Comparison of ENCODE assay signal across 29 mouse cellular contexts in genomic region chr17:26234386-26234785, GRCm38 (mm10). TPM values are rescaled to one million over a fixed set of nuclear protein-coding genes. Genes with fewer than 3 reads are reported as not detected.
DNase-seq lines count a peak whose midpoint lies in the region; ATAC-seq and TF ChIP-seq lines count a peak whose summit lies in the region.
"Had no signal": no experiment of that assay in that cellular context is flagged by ENCODE, and none has a peak within 500 bp of the region (broad histone marks: within the 10 kb centered on the region; RNA-seq: fewer than 3 reads in every experiment).

No protein-coding gene starts in this region.

- ATAC-seq in hindbrain, postnatal 0 days = no peak
- ATAC-seq in inflammation-experienced regulatory T-cells, adult 6 months = peak; percentile 56
- ATAC-seq: forebrain, postnatal 0 days had no signal

- no peak overlapping the region for H3K4me3 ChIP-seq in hindbrain, postnatal 0 days (ENCODE audit: low read length)
- H3K4me3 ChIP-seq in hindbrain, embryonic 10.5 days = no peak overlapping the region
- no peak overlapping the region for H3K4me3 ChIP-seq in small intestine, adult 2 months (ENCODE audit: low read depth, low read length)
- H3K4me3 ChIP-seq in left cerebral cortex, adult 2 months = no peak overlapping the region
- H3K4me3 ChIP-seq: embryonic facial prominence, embryonic 12.5 days; heart, embryonic 12.5 days; hindbrain, embryonic 12.5 days; limb, embryonic 10.5 days; liver, embryonic 15.5 days; lung, embryonic 15.5 days; neural tube, embryonic 15.5 days; stomach, embryonic 15.5 days had no signal

- intact Hi-C loops in left cerebral cortex, adult 2 months (cut with DNase I) = no loop called here

- no peak overlapping the region for H3K9ac ChIP-seq in hindbrain, postnatal 0 days (replicated peaks; ENCODE audit: low read length)
- H3K9ac ChIP-seq: embryonic facial prominence, embryonic 12.5 days; forebrain, postnatal 0 days; heart, embryonic 12.5 days; hindbrain, embryonic 12.5 days; liver, embryonic 15.5 days; lung, embryonic 15.5 days; neural tube, embryonic 15.5 days; stomach, embryonic 15.5 days had no signal

- H3K4me1 ChIP-seq in hindbrain, postnatal 0 days (ENCODE audit: insufficient read depth, low read length) = no peaks in the 10 kb centered on the region
- peaks cover 18% of the 10 kb centered on the region for H3K4me1 ChIP-seq in hindbrain, embryonic 10.5 days (replicated peaks)
- H3K4me1 ChIP-seq in small intestine, adult 2 months (ENCODE audit: control insufficient read depth, insufficient read depth, insufficient read length, low read length) = peaks cover 18% of the 10 kb centered on the region
- H3K4me1 ChIP-seq: embryonic facial prominence, embryonic 12.5 days; heart, embryonic 12.5 days; lung, embryonic 15.5 days; stomach, embryonic 15.5 days had no signal

- H3K27me3 ChIP-seq in hindbrain, postnatal 0 days (ENCODE audit: insufficient read depth, low read length) = no peaks in the 10 kb centered on the region
- H3K27me3 ChIP-seq in hindbrain, embryonic 10.5 days (ENCODE audit: insufficient read depth, poor library complexity, severe bottlenecking) = no peaks in the 10 kb centered on the region
- no peaks in the 10 kb centered on the region for H3K27me3 ChIP-seq in small intestine, adult 2 months (ENCODE audit: control insufficient read depth, insufficient read depth, low read length)
- H3K27me3 ChIP-seq: embryonic facial prominence, embryonic 12.5 days; heart, embryonic 12.5 days; hindbrain, embryonic 12.5 days; liver, embryonic 15.5 days; lung, embryonic 15.5 days; neural tube, embryonic 15.5 days; stomach, embryonic 15.5 days had no signal

- H3K36me3 ChIP-seq in hindbrain, postnatal 0 days (ENCODE audit: insufficient read depth, low read length) = no peaks in the 10 kb centered on the region
- H3K36me3 ChIP-seq in hindbrain, embryonic 10.5 days = no peaks in the 10 kb centered on the region
- peaks cover 18% of the 10 kb centered on the region for H3K36me3 ChIP-seq in small intestine, adult 2 months (ENCODE audit: control insufficient read depth, insufficient read depth, low read length)
- H3K36me3 ChIP-seq: embryonic facial prominence, embryonic 12.5 days; heart, embryonic 12.5 days; hindbrain, embryonic 12.5 days; limb, embryonic 10.5 days; liver, embryonic 15.5 days; lung, embryonic 15.5 days; neural tube, embryonic 15.5 days; stomach, embryonic 15.5 days had no signal

- peak overlapping the region; percentile 66; the same call in 1 of the 2 replicates for H3K27ac ChIP-seq in hindbrain, postnatal 0 days
- no peak overlapping the region for H3K27ac ChIP-seq in hindbrain, embryonic 10.5 days
- H3K27ac ChIP-seq in small intestine, adult 2 months (ENCODE audit: insufficient read depth, low read depth, low read length) = peak overlapping the region; percentile 10; the same call in 1 of the 2 replicates
- no peak overlapping the region for H3K27ac ChIP-seq in left cerebral cortex, adult 2 months
- H3K27ac ChIP-seq: hindbrain, embryonic 12.5 days; limb, embryonic 10.5 days; liver, embryonic 15.5 days; lung, embryonic 15.5 days had no signal

- no peak for DNase-seq in hindbrain, postnatal 0 days (ENCODE audit: low spot score)
- DNase-seq in hindbrain, embryonic 10.5 days (ENCODE audit: low spot score) = no peak
- DNase-seq in T-cell, adult 2 months (ENCODE audit: low spot score) = peak; percentile 68
- DNase-seq in left cerebral cortex, adult 2 months (ENCODE audit: extremely low spot score in 1 of 2, low spot score in 2 of 2) = no peak
- no peak for DNase-seq in left cerebral cortex, adult 9 months (ENCODE audit: low spot score in 2 of 2)
- DNase-seq: adrenal gland, postnatal 14 days; cerebellum, adult 11-12 months; cerebellum, postnatal 25 days; forebrain, postnatal 0 days; gastrocnemius, postnatal 14 days; heart, adult 18-20 months; heart, postnatal 10 days; kidney, postnatal 36 days; liver; lung, postnatal 36 days; midbrain, embryonic 14.5 days; right cerebral cortex, postnatal 14 days; thymus, postnatal 25 days had no signal

- no peak for TF ChIP-seq POLR2A in small intestine, adult 2 months (IDR thresholded peaks at IDR 0.05; ENCODE audit: low read depth, low read length)

- 0 out of 2 replicates have a peak, but pooled peaks have one; percentile 14 for TF ChIP-seq CTCF in hindbrain, postnatal 0 days (IDR thresholded peaks at IDR 0.05; ENCODE audit: low read depth)
- no peak for TF ChIP-seq CTCF in small intestine, adult 2 months (IDR thresholded peaks at IDR 0.05; ENCODE audit: extremely low read depth, insufficient read length, insufficient replicate concordance, low read depth, low read length)
- no peak for TF ChIP-seq CTCF in left cerebral cortex, adult 2 months (IDR thresholded peaks at IDR 0.05)

- 92% methylated on average over 8 of the region's 8 CpGs for WGBS in hindbrain, postnatal 0 days
- 91% methylated on average over 8 of the region's 8 CpGs for WGBS in hindbrain, embryonic 10.5 days
- 63% methylated on average over 8 of the region's 8 CpGs for WGBS in small intestine, adult 2 months

- no peak overlapping the region for H3K4me2 ChIP-seq in hindbrain, postnatal 0 days (ENCODE audit: low read depth, low read length)
- H3K4me2 ChIP-seq: embryonic facial prominence, embryonic 12.5 days; heart, embryonic 12.5 days; hindbrain, embryonic 12.5 days; lung, embryonic 15.5 days; neural tube, embryonic 15.5 days; stomach, embryonic 15.5 days had no signal

- H3K9me3 ChIP-seq in hindbrain, postnatal 0 days (ENCODE audit: low read length) = no peaks in the 10 kb centered on the region
- no peaks in the 10 kb centered on the region for H3K9me3 ChIP-seq in hindbrain, embryonic 10.5 days
- H3K9me3 ChIP-seq: embryonic facial prominence, embryonic 12.5 days; heart, embryonic 12.5 days; hindbrain, embryonic 12.5 days; limb, embryonic 10.5 days; liver, embryonic 15.5 days; lung, embryonic 15.5 days; neural tube, embryonic 15.5 days; stomach, embryonic 15.5 days had no signal

RNA-seq across cellular contexts. Expression of gene Fam234a, which starts 9.7 kb away (rescaled TPM):
- total RNA-seq in hindbrain, postnatal 0 days (2014; rRNA removed) = 42.4 and 42.6 TPM in 2 replicates
- 34.9 and 37.5 TPM in 2 replicates for polyA plus RNA-seq in hindbrain, postnatal 0 days (2015; fragmentation: Nextera tagmentation; extraction: Ambion mirVana)
- 26.8 and 30.8 TPM in 2 replicates for polyA plus RNA-seq in hindbrain, embryonic 10.5 days (2016; fragmentation: Nextera tagmentation; extraction: Ambion mirVana)
- 10 to 100 TPM; 19.9 to 34.9 (median 23.7) TPM for polyA plus RNA-seq in inflammation-experienced regulatory T-cells, adult 6 months (2017; shearing (Covaris generic))
- polyA plus RNA-seq in small intestine, adult 2 months (2012; rRNA removed) = 154 and 290 TPM in 2 replicates
- 10 to 100 TPM; 18.9 to 19.2 TPM for total RNA-seq in left cerebral cortex, adult 2 months (2021)

RNA-seq across cellular contexts. Expression of gene Luc7l, which starts 18.3 kb away (rescaled TPM):
- total RNA-seq in hindbrain, postnatal 0 days (2014; rRNA removed) = 81.8 and 82.7 TPM in 2 replicates
- 84.5 and 91.1 TPM in 2 replicates for polyA plus RNA-seq in hindbrain, postnatal 0 days (2015; fragmentation: Nextera tagmentation; extraction: Ambion mirVana)
- polyA plus RNA-seq in hindbrain, embryonic 10.5 days (2016; fragmentation: Nextera tagmentation; extraction: Ambion mirVana) = 113 and 128 TPM in 2 replicates
- polyA plus RNA-seq in inflammation-experienced regulatory T-cells, adult 6 months (2017; shearing (Covaris generic)) = 10 to 100 TPM; 50.3 to 60.4 (median 56.9) TPM
- polyA plus RNA-seq in small intestine, adult 2 months (2012; rRNA removed) = 6.4 and 6.9 TPM in 2 replicates
- total RNA-seq in left cerebral cortex, adult 2 months (2021) = 10 to 100 TPM; 80.4 to 82.2 TPM

RNA-seq across cellular contexts. Expression of gene Arhgdig, which starts 26.8 kb away (rescaled TPM):
- total RNA-seq in hindbrain, postnatal 0 days (2014; rRNA removed) = 280 and 290 TPM in 2 replicates
- 376 and 384 TPM in 2 replicates for polyA plus RNA-seq in hindbrain, postnatal 0 days (2015; fragmentation: Nextera tagmentation; extraction: Ambion mirVana)
- 6.4 and 8.3 TPM in 2 replicates for polyA plus RNA-seq in hindbrain, embryonic 10.5 days (2016; fragmentation: Nextera tagmentation; extraction: Ambion mirVana)
- polyA plus RNA-seq in inflammation-experienced regulatory T-cells, adult 6 months (2017; shearing (Covaris generic)) = not detected
- polyA plus RNA-seq in small intestine, adult 2 months (2012; rRNA removed) = 3.2 and 44.6 TPM in 2 replicates
- 10 to 100 TPM; 94.3 to 95.0 TPM for total RNA-seq in left cerebral cortex, adult 2 months (2021)

RNA-seq across cellular contexts. Expression of gene Rgs11, which starts 31.6 kb away (rescaled TPM):
- 35.8 and 38.5 TPM in 2 replicates for total RNA-seq in hindbrain, postnatal 0 days (2014; rRNA removed)
- 20.5 and 28.5 TPM in 2 replicates for polyA plus RNA-seq in hindbrain, postnatal 0 days (2015; fragmentation: Nextera tagmentation; extraction: Ambion mirVana)
- polyA plus RNA-seq in hindbrain, embryonic 10.5 days (2016; fragmentation: Nextera tagmentation; extraction: Ambion mirVana) = 0.81 and 1.5 TPM in 2 replicates
- 10 to 100 TPM in 1 of 3 experiments, 1 to 10 TPM in 2; 4.7 to 12.3 (median 6.2) TPM for polyA plus RNA-seq in inflammation-experienced regulatory T-cells, adult 6 months (2017; shearing (Covaris generic))
- polyA plus RNA-seq in small intestine, adult 2 months (2012; rRNA removed) = 3.8 and 29.7 TPM in 2 replicates
- 10 to 100 TPM; 41.9 to 52.7 TPM for total RNA-seq in left cerebral cortex, adult 2 months (2021)
- total RNA-seq: megakaryocyte-erythroid progenitor cell, adult 5-6 weeks had no signal

RNA-seq across cellular contexts. Expression of gene Pdia2, which starts 35.5 kb away (rescaled TPM):
- not detected in 2 replicates for total RNA-seq in hindbrain, postnatal 0 days (2014; rRNA removed)
- 0.09 and 0.66 TPM in 2 replicates for polyA plus RNA-seq in hindbrain, postnatal 0 days (2015; fragmentation: Nextera tagmentation; extraction: Ambion mirVana)
- 0.55 and 1.3 TPM in 2 replicates for polyA plus RNA-seq in hindbrain, embryonic 10.5 days (2016; fragmentation: Nextera tagmentation; extraction: Ambion mirVana)
- not detected for polyA plus RNA-seq in inflammation-experienced regulatory T-cells, adult 6 months (2017; shearing (Covaris generic))
- 1.6 and 247 TPM in 2 replicates for polyA plus RNA-seq in small intestine, adult 2 months (2012; rRNA removed)
- total RNA-seq in left cerebral cortex, adult 2 months (2021) = 1 to 10 TPM in 1 of 2 experiments, under 1 TPM in 1; 0.59 to 1.0 TPM
- total RNA-seq: forebrain, postnatal 0 days; gastrocnemius, postnatal 14 days; heart, adult 18-20 months; heart, postnatal 10 days had no signal
- polyA plus RNA-seq: forebrain, postnatal 0 days; midbrain, embryonic 14.5 days had no signal

Comparison
In these comparisons a context has a peak if more than half of its experiments do, and no peak if none do; other contexts are left out.
1. H3K27ac ChIP-seq: peak in hindbrain, postnatal 0 days (single experiment) and small intestine, adult 2 months (single experiment); none in hindbrain, embryonic 10.5 days (single experiment) and left cerebral cortex, adult 2 months (single experiment).